Comparison of ENCODE assay signal across 15 mouse cellular contexts in the genomic region with DNA sequence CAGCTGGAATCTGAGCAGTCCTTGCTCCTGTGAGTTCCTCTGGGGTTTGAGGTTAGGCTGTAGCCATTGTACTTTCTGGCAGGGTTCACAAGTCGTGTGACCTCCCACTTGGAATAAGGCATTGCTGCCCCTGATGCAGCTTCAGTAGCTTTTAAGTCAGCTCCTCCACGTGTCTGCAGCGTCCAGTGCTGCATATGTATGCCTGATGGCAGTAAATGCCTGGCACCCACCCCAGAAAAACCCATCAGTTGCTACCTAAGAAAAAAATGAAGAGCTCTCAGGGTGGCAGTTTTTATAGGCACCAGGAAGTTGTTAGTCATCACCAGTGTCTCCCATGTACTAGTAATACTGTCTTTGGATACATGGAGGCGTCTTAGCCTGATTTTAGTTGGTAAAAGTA.
DNase-seq lines count a peak whose midpoint lies in the region; ATAC-seq and TF ChIP-seq lines count a peak whose summit lies in the region.
"Had no signal": no experiment of that assay in that cellular context is flagged by ENCODE, and none has a peak within 500 bp of the region (broad histone marks: within the 10 kb centered on the region; RNA-seq: fewer than 3 reads in every experiment).

No protein-coding gene starts in this region.

- H3K4me2 ChIP-seq in forebrain, embryonic 13.5 days: no peak overlapping the region
- H3K4me2 ChIP-seq: hindbrain, embryonic 14.5 days; liver, embryonic 11.5 days; midbrain, embryonic 12.5 days had no signal

- no peak overlapping the region for H3K27ac ChIP-seq in kidney, adult 2 months (ENCODE audit: insufficient read depth, low read depth, low read length)
- no peak overlapping the region for H3K27ac ChIP-seq in left cerebral cortex, adult 2 months
- H3K27ac ChIP-seq in forebrain, embryonic 13.5 days: no peak overlapping the region
- H3K27ac ChIP-seq: hindbrain, embryonic 14.5 days; midbrain, embryonic 12.5 days had no signal

- ATAC-seq in forebrain, embryonic 13.5 days: no peak

- no peaks in the 10 kb centered on the region for H3K27me3 ChIP-seq in kidney, adult 2 months (replicated peaks; ENCODE audit: control insufficient read depth, insufficient read depth, low read length)
- H3K27me3 ChIP-seq in forebrain, embryonic 13.5 days: no peaks in the 10 kb centered on the region
- H3K27me3 ChIP-seq: midbrain, embryonic 12.5 days had no signal

- no peak for TF ChIP-seq POLR2A in kidney, adult 2 months (IDR thresholded peaks at IDR 0.05; ENCODE audit: low read depth, low read length)

- intact Hi-C loops in left cerebral cortex, adult 2 months (cut with DNase I): no loop called here

- WGBS in kidney, adult 2 months: 40% methylated on average over 4 of the region's 4 CpGs
- WGBS in forebrain, embryonic 13.5 days: 85% methylated on average over 4 of the region's 4 CpGs

- H3K9me3 ChIP-seq in forebrain, embryonic 13.5 days (replicated peaks): no peaks in the 10 kb centered on the region
- H3K9me3 ChIP-seq: midbrain, embryonic 12.5 days had no signal

- H3K4me3 ChIP-seq in kidney, adult 2 months (ENCODE audit: insufficient read depth, low read depth, low read length): no peak overlapping the region
- no peak overlapping the region for H3K4me3 ChIP-seq in left cerebral cortex, adult 2 months
- H3K4me3 ChIP-seq in forebrain, embryonic 13.5 days: no peak overlapping the region
- H3K4me3 ChIP-seq: erythroblast, embryonic 14.5 days; midbrain, embryonic 12.5 days had no signal

- H3K9ac ChIP-seq in forebrain, embryonic 13.5 days: no peak overlapping the region
- H3K9ac ChIP-seq: hindbrain, embryonic 14.5 days; midbrain, embryonic 12.5 days had no signal

- peak; percentile 19 for DNase-seq in kidney, adult 2 months
- DNase-seq in kidney, adult 18-20 months: no peak
- DNase-seq in NIH3T3 (ENCODE audit: low read depth): peak; percentile 70
- peak; percentile 28 to 66 for DNase-seq in left cerebral cortex, adult 2 months (ENCODE audit: extremely low spot score in 1 of 2, low spot score in 2 of 2)
- peak; percentile 61 for DNase-seq in right cerebral cortex, postnatal 14 days
- DNase-seq in kidney, adult 9 months: no peak
- DNase-seq: layer of hippocampus, postnatal 36 days; lung, postnatal 10 days; retina, postnatal 1 day; thymus, postnatal 25 days had no signal

- no peaks in the 10 kb centered on the region for H3K36me3 ChIP-seq in kidney, adult 2 months (ENCODE audit: control insufficient read depth, insufficient read depth, low read length)
- H3K36me3 ChIP-seq in forebrain, embryonic 13.5 days (ENCODE audit: poor library complexity, severe bottlenecking): peaks cover 7% of the 10 kb centered on the region; the same call in 1 of the 2 replicates

- H3K4me1 ChIP-seq in kidney, adult 2 months (ENCODE audit: control insufficient read depth, insufficient read depth, low read length): peaks cover 8% of the 10 kb centered on the region; the same call in 1 of the 2 replicates
- peaks cover 14% of the 10 kb centered on the region; the same call in 1 of the 2 replicates for H3K4me1 ChIP-seq in forebrain, embryonic 13.5 days
- H3K4me1 ChIP-seq: midbrain, embryonic 12.5 days had no signal

- no peak for TF ChIP-seq CTCF in kidney, adult 2 months (conservative IDR thresholded peaks at IDR 0.05; ENCODE audit: insufficient read depth, insufficient read length, low read depth, low read length)
- no peak; the same call in 1 of the 2 replicates for TF ChIP-seq CTCF in left cerebral cortex, adult 2 months (IDR thresholded peaks at IDR 0.05)

Comparison
In these comparisons a context has a peak if more than half of its experiments do, and no peak if none do; other contexts are left out.
1. DNase-seq: peak in kidney, adult 2 months (single experiment), NIH3T3 (single experiment), left cerebral cortex, adult 2 months (2 of 2) and right cerebral cortex, postnatal 14 days (single experiment); none in kidney, adult 18-20 months (single experiment) and kidney, adult 9 months (single experiment).